Mouse (Mus musculus) cerebellum, adult 2 months (tissue): ENCODE results near the gene Ip6k2.

Experiments
- CTCF ChIP-seq: fragments of 200-500 bp; IDR thresholded peaks from 2 replicates; pipeline ENCODE4 v1.5.1; 2011; ENCODE audit warnings: low read depth, mild to moderate bottlenecking, control low read depth, low read length, moderate library complexity, borderline replicate concordance; ENCODE audit not compliant: insufficient read depth
- POLR2A ChIP-seq: fragments of 200-500 bp; IDR thresholded peaks from 2 replicates; pipeline ENCODE4 v1.6.1; 2011; ENCODE audit warnings: low read length, control low read depth, borderline replicate concordance; ENCODE audit not compliant: insufficient read depth

DNA sequence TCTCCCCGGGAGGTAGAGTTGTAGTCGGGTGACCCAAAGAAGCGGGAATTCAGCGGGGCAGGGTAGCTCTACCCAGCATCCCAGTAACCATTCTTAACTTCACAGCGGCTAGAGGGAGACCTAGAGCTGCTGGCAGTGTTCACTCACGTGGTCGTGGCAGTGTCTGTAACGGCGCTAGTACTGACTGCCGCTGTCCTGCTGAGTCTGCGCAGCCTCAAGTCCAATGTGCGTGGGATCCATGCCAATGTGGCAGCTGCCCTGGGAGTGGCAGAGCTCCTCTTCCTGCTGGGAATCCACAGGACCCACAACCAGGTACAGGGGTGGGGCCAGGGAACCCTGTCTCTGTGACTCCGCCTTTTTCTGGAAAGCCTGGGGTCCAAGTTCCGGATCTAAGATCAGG, 59.4 kb downstream of the Ip6k2 start:
- TF ChIP-seq POLR2A (no peak), CTCF (peak; percentile 56)
